Mouse (Mus musculus) forebrain, postnatal 0 days (tissue): ENCODE data around the gene Reck. TPM values are rescaled to one million over a fixed set of nuclear protein-coding genes. Genes with fewer than 3 reads are reported as not detected.

Experiments
- ATAC-seq: fragments of 200-750 bp; cut with Nextera tagmentation; 2 replicates; pipeline ENCODE4 v1.8.0; 2017; ENCODE audit warnings: mild to moderate bottlenecking, moderate library complexity
- DNase-seq: peaks from one replicate; pipeline ENCODE4 v3.0.0-alpha.2; 2015
- H3K27ac ChIP-seq: fragments of 300-500 bp; sonication (generic); 2 replicates; pipeline ENCODE4 v1.5.1; 2014; ENCODE audit warnings: low read depth, mild to moderate bottlenecking, antibody characterized with exemption, low read length, moderate library complexity, mixed read lengths
- H3K27me3 ChIP-seq: fragments of 300-500 bp; sonication (generic); 2 replicates; pipeline ENCODE4 v1.6.1; 2014; ENCODE audit warnings: mild to moderate bottlenecking, low read length, mixed read lengths; ENCODE audit not compliant: insufficient read depth
- H3K36me3 ChIP-seq: fragments of 300-500 bp; sonication (generic); 2 replicates; pipeline ENCODE4 v1.6.1; 2014; ENCODE audit warnings: mild to moderate bottlenecking, moderate library complexity; ENCODE audit not compliant: insufficient read depth
- H3K4me1 ChIP-seq: fragments of 300-500 bp; sonication (generic); 2 replicates; pipeline ENCODE4 v1.6.1; 2014; ENCODE audit warnings: antibody characterized with exemption; ENCODE audit not compliant: insufficient read depth
- H3K4me2 ChIP-seq: fragments of 300-500 bp; sonication (generic); 2 replicates; pipeline ENCODE4 v1.6.1; 2014; ENCODE audit warnings: low read depth, mild to moderate bottlenecking, moderate library complexity
- H3K4me3 ChIP-seq: fragments of 300-500 bp; sonication (generic); 2 replicates; pipeline ENCODE4 v1.5.1; 2014; ENCODE audit warnings: low read depth, low read length, mixed read lengths
- H3K9ac ChIP-seq: fragments of 300-500 bp; sonication (generic); 2 replicates; pipeline ENCODE4 v1.6.1; 2014; ENCODE audit warnings: mild to moderate bottlenecking
- H3K9me3 ChIP-seq: fragments of 300-500 bp; sonication (generic); 2 replicates; pipeline ENCODE4 v1.6.1; 2016; ENCODE audit warnings: low read length
- CTCF ChIP-seq: sonication (generic); IDR thresholded peaks from 2 replicates; pipeline ENCODE4 v1.5.1; 2016; ENCODE audit warnings: antibody characterized with exemption, control low read depth, low read depth
- WGBS: fragments of 180-500 bp; shearing (Covaris S2); extraction: QIAGEN DNeasy Blood & Tissue Kit; methylation state at CpG from one replicate; pipeline ENCODE4 v1.1.7; 2014; 5-methylcytosine and 5-hydroxymethylcytosine counted together
- polyA plus RNA-seq: library from polyadenylated mRNA; unstranded; fragments of >200 nt; fragmentation: Nextera tagmentation; extraction: Ambion mirVana; gene quantifications from 2 replicates; pipeline ENCODE4 v1.2.1, GENCODE M21; 2015
- total RNA-seq: library from RNA; depleted of rRNA; stranded (reverse); fragments of >200 nt; gene quantifications from 2 replicates; pipeline ENCODE4 v1.2.3, GENCODE M21; 2014

The Reck gene
- total and polyA plus RNA-seq, 2 experiments from 2014 or later, result 2.8 to 6.5 TPM

- Histone ChIP-seq H3K27ac (peak overlapping the region; percentile 73), H3K4me2 (peak overlapping the region; percentile 96), H3K9ac (peak overlapping the region; percentile 90), H3K4me1 (peaks cover 6% of the 10 kb centered on the region), H3K4me3 (peak overlapping the region; percentile 78), H3K9me3 (no peaks in the 10 kb centered on the region), H3K27me3 (no peaks in the 10 kb centered on the region), H3K36me3 (no peaks in the 10 kb centered on the region)
- DNase-seq (peak; percentile 86), ATAC-seq (peak; percentile 74)
- WGBS, result 2% methylated on average over 26 of the region's 26 CpGs
- TF ChIP-seq CTCF, result no peak
Observed at GRCm38 (mm10) chr4:43957846-43958461, 82.6 kb downstream of the Reck start.

DNA sequence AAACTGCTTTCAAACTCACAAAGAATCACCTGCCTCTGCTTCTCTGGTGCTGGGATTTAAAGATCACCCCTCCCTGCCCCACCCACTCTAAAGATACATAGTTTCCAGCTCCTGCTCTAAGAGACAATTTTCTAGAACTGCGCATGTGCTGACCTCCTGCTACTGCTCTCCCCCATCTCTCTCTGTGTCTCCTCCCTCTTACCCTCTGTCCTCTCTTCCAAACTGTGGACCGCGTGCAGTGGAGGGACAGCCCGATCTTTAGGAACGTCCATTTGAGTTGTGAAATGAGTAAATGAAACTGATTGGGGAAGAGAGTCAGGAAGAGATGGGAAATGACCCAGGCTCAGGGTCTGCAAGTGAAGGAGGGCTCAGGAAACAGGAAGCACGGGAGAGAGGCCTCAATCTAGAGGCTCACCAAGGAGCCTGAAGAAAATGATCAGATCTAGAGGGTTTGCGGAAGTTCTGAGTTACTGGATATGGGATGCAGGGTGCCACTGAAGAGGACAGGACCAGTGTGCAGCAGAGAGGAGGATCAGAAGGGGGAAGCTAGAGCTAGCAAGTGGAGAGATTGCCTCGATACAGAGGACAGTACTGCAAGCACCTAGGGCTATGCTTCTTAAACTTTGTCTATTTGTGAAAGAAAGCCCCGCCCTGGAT is 84.3 kb downstream of the Reck start:
- no peak overlapping the region for H3K9ac ChIP-seq
- H3K36me3 ChIP-seq, result no peaks in the 10 kb centered on the region
- H3K4me1 ChIP-seq, result peaks cover 6% of the 10 kb centered on the region
- DNase-seq (no peak), ATAC-seq (no peak)
- H3K4me3 ChIP-seq, result no peak overlapping the region
- no peak overlapping the region for H3K27ac ChIP-seq
- 76% methylated on average over 9 of the region's 9 CpGs for WGBS
- no peaks in the 10 kb centered on the region for H3K9me3 ChIP-seq
- H3K27me3 ChIP-seq, result no peaks in the 10 kb centered on the region
- no peak overlapping the region for H3K4me2 ChIP-seq
- TF ChIP-seq CTCF, result no peak

DNA sequence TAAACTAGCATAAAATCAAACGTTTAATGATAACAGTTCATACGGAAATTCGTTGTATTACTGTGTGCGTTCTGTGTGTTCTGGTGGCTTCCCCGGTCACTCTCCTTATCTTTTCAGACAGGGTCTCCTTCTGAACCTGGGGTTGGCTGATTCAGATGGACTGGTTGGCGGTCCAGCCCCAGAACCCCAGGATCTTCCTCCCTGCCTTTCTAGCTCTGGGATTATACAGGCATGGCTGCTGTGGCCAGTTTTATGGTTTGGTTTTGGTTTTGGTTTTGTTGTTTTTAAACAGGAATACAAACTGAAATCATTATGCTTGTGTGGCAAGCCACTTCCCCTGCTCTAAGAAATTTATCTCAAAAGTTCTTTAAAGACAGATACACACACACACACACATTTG is 84.9 kb downstream of the Reck start:
- Histone ChIP-seq H3K4me3 (no peak overlapping the region), H3K9ac (no peak overlapping the region), H3K36me3 (no peaks in the 10 kb centered on the region), H3K4me2 (no peak overlapping the region), H3K4me1 (peaks cover 6% of the 10 kb centered on the region), H3K9me3 (no peaks in the 10 kb centered on the region), H3K27ac (no peak overlapping the region), H3K27me3 (no peaks in the 10 kb centered on the region)
- no peak for TF ChIP-seq CTCF
- ATAC-seq (no peak), DNase-seq (no peak)
- WGBS, result 85% methylated on average over 6 of the region's 6 CpGs

DNA sequence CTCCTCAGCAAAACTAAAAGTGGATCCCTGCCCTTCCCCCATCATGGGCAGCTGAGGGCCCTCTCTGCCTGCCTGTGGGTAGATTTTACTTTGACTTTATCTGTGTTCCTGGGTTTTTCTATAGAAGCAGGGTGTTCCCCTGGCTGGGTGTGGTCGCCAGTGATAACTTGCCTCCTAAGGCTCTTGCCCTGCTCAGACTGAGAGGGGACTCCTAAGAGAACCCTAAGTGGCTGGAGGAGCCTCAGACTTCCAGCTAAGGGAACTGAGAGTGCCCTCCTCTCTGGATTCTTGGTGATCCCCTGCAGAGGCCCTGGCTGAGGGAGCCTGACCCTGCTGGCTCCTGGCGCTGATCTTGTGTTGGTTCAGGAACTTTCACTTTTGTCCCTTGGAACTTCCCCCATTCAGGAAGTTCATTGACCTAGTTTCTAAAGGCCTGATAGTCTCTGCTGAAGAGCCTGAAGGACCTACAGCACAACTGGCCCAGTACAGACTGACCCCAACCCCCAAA is 89.0 kb downstream of the Reck start:
- H3K27me3 ChIP-seq, result no peaks in the 10 kb centered on the region
- TF ChIP-seq CTCF, result no peak
- ATAC-seq, result no peak
- H3K36me3 ChIP-seq, result no peaks in the 10 kb centered on the region
- H3K9me3 ChIP-seq, result no peaks in the 10 kb centered on the region
- H3K27ac ChIP-seq, result no peak overlapping the region
- DNase-seq, result no peak
- H3K4me3 ChIP-seq, result no peak overlapping the region
- H3K4me1 ChIP-seq, result no peaks in the 10 kb centered on the region
- H3K4me2 ChIP-seq, result no peak overlapping the region
- no peak overlapping the region for H3K9ac ChIP-seq
- WGBS, result 46% methylated on average over 2 of the region's 2 CpGs

DNA sequence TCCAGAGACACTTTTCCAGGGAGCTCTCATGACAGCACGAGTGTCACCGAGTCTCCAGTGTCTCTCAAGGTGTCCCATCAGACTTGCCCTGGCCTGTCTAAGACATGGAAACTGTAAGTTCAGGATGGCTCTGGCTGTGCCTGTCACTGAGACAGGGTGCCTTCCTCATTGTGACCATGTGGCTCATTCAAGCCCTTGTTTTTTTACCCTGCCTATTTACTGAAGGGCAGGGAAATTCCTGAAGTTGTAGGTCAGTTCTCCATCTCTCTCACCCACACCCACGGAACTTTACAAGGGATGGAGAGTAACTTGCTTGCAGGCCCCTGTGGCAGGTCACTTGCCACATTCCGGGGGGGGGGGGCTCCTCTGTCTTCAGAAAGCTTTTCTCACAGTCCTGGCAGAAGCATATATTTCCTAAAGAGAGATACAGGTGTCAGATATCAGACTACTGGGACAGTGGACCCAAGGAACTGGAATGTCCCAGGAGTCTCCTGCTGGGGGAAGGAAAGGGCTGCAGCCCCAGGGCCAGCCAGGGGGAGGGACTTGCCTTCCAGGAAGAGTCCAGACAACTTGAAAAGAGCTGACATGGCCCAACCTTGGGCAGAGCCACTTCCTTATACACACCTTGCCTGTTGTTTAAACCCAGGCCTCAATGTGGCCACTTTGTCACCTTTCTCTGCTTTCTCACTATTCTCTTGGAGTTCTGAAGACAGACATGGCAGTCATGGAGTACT is 89.8 kb downstream of the Reck start:
- Histone ChIP-seq H3K4me1 (no peaks in the 10 kb centered on the region), H3K27me3 (no peaks in the 10 kb centered on the region), H3K27ac (no peak overlapping the region), H3K9me3 (no peaks in the 10 kb centered on the region), H3K4me3 (no peak overlapping the region), H3K4me2 (no peak overlapping the region), H3K36me3 (no peaks in the 10 kb centered on the region), H3K9ac (no peak overlapping the region)
- TF ChIP-seq CTCF, result no peak
- no peak for DNase-seq
- ATAC-seq, result no peak
- 50% methylated on average over 4 of the region's 4 CpGs for WGBS

GRCm38 (mm10) chr4:43965856-43966535 is 90.7 kb downstream of the Reck start:
- Histone ChIP-seq H3K4me2 (no peak overlapping the region), H3K27me3 (no peaks in the 10 kb centered on the region), H3K9me3 (no peaks in the 10 kb centered on the region), H3K4me3 (no peak overlapping the region), H3K36me3 (no peaks in the 10 kb centered on the region), H3K9ac (no peak overlapping the region), H3K4me1 (no peaks in the 10 kb centered on the region), H3K27ac (no peak overlapping the region)
- WGBS, result 84% methylated on average over 7 of the region's 7 CpGs
- DNase-seq (no peak), ATAC-seq (no peak)
- TF ChIP-seq CTCF, result no peak

DNA sequence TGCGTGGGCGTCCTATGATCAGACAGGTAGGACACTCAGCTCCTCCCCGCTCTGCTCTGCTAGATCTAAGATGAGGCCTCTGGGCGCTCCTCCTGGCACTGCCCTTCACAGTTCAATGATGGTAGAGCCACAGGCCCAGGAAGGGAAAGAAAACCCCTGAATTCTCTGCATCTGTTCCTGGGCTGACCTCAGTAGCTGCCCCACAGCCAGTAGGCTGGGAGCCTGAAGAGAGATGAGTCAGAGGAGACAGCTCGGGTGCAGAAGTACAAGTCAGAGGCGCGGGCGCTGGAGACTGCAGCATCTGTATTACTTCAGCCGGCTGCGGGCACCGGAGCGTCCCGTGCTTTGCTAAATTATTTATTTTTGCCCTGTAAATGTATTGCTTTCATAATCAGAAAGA is 93.3 kb downstream of the Reck start:
- ATAC-seq (no peak), DNase-seq (no peak)
- H3K4me2 ChIP-seq, result no peak overlapping the region
- H3K9ac ChIP-seq, result no peak overlapping the region
- WGBS, result 54% methylated on average over 13 of the region's 13 CpGs
- no peaks in the 10 kb centered on the region for H3K4me1 ChIP-seq
- H3K27ac ChIP-seq, result no peak overlapping the region
- TF ChIP-seq CTCF, result no peak
- H3K27me3 ChIP-seq, result no peaks in the 10 kb centered on the region
- no peak overlapping the region for H3K4me3 ChIP-seq
- H3K36me3 ChIP-seq, result peaks cover 3% of the 10 kb centered on the region; the same call in 1 of the 2 replicates
- no peaks in the 10 kb centered on the region for H3K9me3 ChIP-seq
